Mouse (Mus musculus) CH12.LX (cell line): Measurements from ENCODE around the gene 4930579G24Rik.

Experiments
- CHD2 ChIP-seq: IDR thresholded peaks from 2 replicates; pipeline ENCODE4 v1.6.1; 2011; ENCODE audit warnings: low read length, improper control_type of control experiment
- CTCF ChIP-seq, 2 experiments: IDR thresholded peaks in 1 of 2; conservative IDR thresholded peaks in 1 of 2; 2 replicates each; pipeline ENCODE4 v1.5.1; 2011 to 2012; ENCODE audit warnings: low read depth in 2 of 2, low read length in 2 of 2, improper control_type of control experiment in 1 of 2, inconsistent platforms in 1 of 2, mild to moderate bottlenecking in 1 of 2, moderate library complexity in 1 of 2
- E2F4 ChIP-seq: IDR thresholded peaks from 2 replicates; pipeline ENCODE4 v1.6.1; 2011; ENCODE audit warnings: low read depth, low read length, improper control_type of control experiment; ENCODE audit not compliant: insufficient replicate concordance
- ELF1 ChIP-seq: IDR thresholded peaks from 2 replicates; pipeline ENCODE4 v1.6.1; 2014; ENCODE audit warnings: low read depth, mild to moderate bottlenecking, inconsistent platforms, low read length, improper control_type of control experiment
- EP300 ChIP-seq: IDR thresholded peaks from 2 replicates; pipeline ENCODE4 v1.6.1; 2011; ENCODE audit warnings: low read length, improper control_type of control experiment
- GABPA ChIP-seq: IDR thresholded peaks from 2 replicates; pipeline ENCODE4 v1.6.1; 2012; ENCODE audit warnings: low read depth, low read length, improper control_type of control experiment, inconsistent platforms; ENCODE audit not compliant: insufficient replicate concordance
- HCFC1 ChIP-seq: IDR thresholded peaks from 2 replicates; pipeline ENCODE4 v1.6.1; 2012; ENCODE audit warnings: low read depth, mild to moderate bottlenecking, inconsistent platforms, low read length, improper control_type of control experiment
- MAFK ChIP-seq: IDR thresholded peaks from 2 replicates; pipeline ENCODE4 v1.6.1; 2011; ENCODE audit warnings: low read length, improper control_type of control experiment; ENCODE audit not compliant: insufficient replicate concordance
- MAX ChIP-seq: IDR thresholded peaks from 2 replicates; pipeline ENCODE4 v1.6.1; 2011; ENCODE audit warnings: low read length, improper control_type of control experiment
- NELFE ChIP-seq: IDR thresholded peaks from 2 replicates; pipeline ENCODE4 v1.6.1; 2011; ENCODE audit warnings: low read depth, low read length, improper control_type of control experiment
- POLR2A ChIP-seq: IDR thresholded peaks from 2 replicates; pipeline ENCODE4 v1.6.1; 2011; ENCODE audit warnings: low read depth, mild to moderate bottlenecking, improper control_type of control experiment, low read length
- POLR2AphosphoS2 ChIP-seq: IDR thresholded peaks from 2 replicates; pipeline ENCODE4 v1.6.1; 2011; ENCODE audit warnings: low read depth, low read length, improper control_type of control experiment
- TCF12 ChIP-seq: IDR thresholded peaks from 2 replicates; pipeline ENCODE4 v1.6.1; 2014; ENCODE audit warnings: low read depth, mild to moderate bottlenecking, inconsistent platforms, low read length, improper control_type of control experiment
- ZC3H11A ChIP-seq: IDR thresholded peaks from 2 replicates; pipeline ENCODE4 v1.6.1; 2012; ENCODE audit warnings: low read depth, mild to moderate bottlenecking, inconsistent platforms, low read length, improper control_type of control experiment

GRCm38 (mm10) chr3:79664787-79665408 is 36.0 kb downstream of the 4930579G24Rik start:
- TF ChIP-seq NELFE (no peak), TCF12 (no peak), CTCF (conservative IDR thresholded peaks at IDR 0.05 in 1 of 2, IDR thresholded peaks at IDR 0.05 in 1 of 2; ENCODE audit: low read depth in 2 of 2, low read length in 2 of 2) (peak; percentile 81 to 88), POLR2A (no peak), ELF1 (no peak), MAFK (no peak), CHD2 (no peak), EP300 (no peak), POLR2AphosphoS2 (no peak), E2F4 (no peak), MAX (no peak), ZC3H11A (peak; percentile 16; the same call in 1 of the 2 replicates), GABPA (no peak), HCFC1 (no peak)
